Mouse (Mus musculus) hindbrain, embryonic 13.5 days (tissue): ENCODE results near the gene Map3k6. TPM values are rescaled to one million over a fixed set of nuclear protein-coding genes. Genes with fewer than 3 reads are reported as not detected.

Experiments used
- ATAC-seq: fragments of 200-750 bp; cut with Nextera tagmentation; 2 replicates; pipeline ENCODE4 v1.8.0; 2017; ENCODE audit warnings: moderate TSS enrichment; ENCODE audit not compliant: low FRiP score
- H3K27ac ChIP-seq: fragments of 300-500 bp; sonication (generic); 2 replicates; pipeline ENCODE4 v1.5.1; 2015; ENCODE audit warnings: inconsistent platforms, mild to moderate bottlenecking, moderate library complexity
- H3K27me3 ChIP-seq: fragments of 300-500 bp; sonication (generic); 2 replicates; pipeline ENCODE4 v1.6.1; 2015; ENCODE audit warnings: mild to moderate bottlenecking, inconsistent platforms
- H3K36me3 ChIP-seq: fragments of 300-500 bp; sonication (generic); 2 replicates; pipeline ENCODE4 v1.6.1; 2015; ENCODE audit warnings: mild to moderate bottlenecking, inconsistent platforms
- H3K4me1 ChIP-seq: fragments of 300-500 bp; sonication (generic); replicated peaks from 2 replicates; pipeline ENCODE4 v1.6.1; 2015; ENCODE audit warnings: inconsistent platforms
- H3K4me2 ChIP-seq: fragments of 300-500 bp; sonication (generic); 2 replicates; pipeline ENCODE4 v1.6.1; 2015; ENCODE audit warnings: inconsistent platforms, mild to moderate bottlenecking, moderate library complexity
- H3K4me3 ChIP-seq: fragments of 300-500 bp; sonication (generic); 2 replicates; pipeline ENCODE4 v1.5.1; 2015; ENCODE audit warnings: mild to moderate bottlenecking, inconsistent platforms
- H3K9ac ChIP-seq: fragments of 300-500 bp; sonication (generic); 2 replicates; pipeline ENCODE4 v1.6.1; 2015; ENCODE audit warnings: mild to moderate bottlenecking, inconsistent platforms
- H3K9me3 ChIP-seq: fragments of 300-500 bp; sonication (generic); 2 replicates; pipeline ENCODE4 v1.6.1; 2016; ENCODE audit warnings: inconsistent platforms
- WGBS: fragments of 180-500 bp; shearing (Covaris S2); methylation state at CpG from one replicate; pipeline ENCODE4 v1.1.7; 2015; 5-methylcytosine and 5-hydroxymethylcytosine counted together
- microRNA-seq: library from miRNA; unstranded; fragments of <30 nt; microRNA quantifications from one replicate; pipeline ENCODE4, GENCODE M21; 2016
- polyA plus RNA-seq: library from polyadenylated mRNA; unstranded; fragments of >200 nt; fragmentation: Nextera tagmentation; extraction: Ambion mirVana; gene quantifications from 2 replicates; pipeline ENCODE4 v1.2.1, GENCODE M21; 2015

The Map3k6 gene
- polyA plus RNA-seq, 1 experiment from 2014 or later = 2.0 TPM

GRCm38 (mm10) chr4:133297360-133297759, 56.7 kb downstream of the Map3k6 start:
- Histone ChIP-seq H3K27ac (peak overlapping the region; percentile 83; the same call in 1 of the 2 replicates), H3K4me2 (no peak overlapping the region), H3K36me3 (peaks cover 61% of the 10 kb centered on the region), H3K27me3 (peaks cover 12% of the 10 kb centered on the region), H3K9ac (peak overlapping the region; percentile 59; the same call in 1 of the 2 replicates), H3K9me3 (no peaks in the 10 kb centered on the region), H3K4me1 (peaks cover 57% of the 10 kb centered on the region), H3K4me3 (no peak overlapping the region)
- ATAC-seq = peak; percentile 4; the same call in 1 of the 2 replicates
- 73% methylated on average over 10 of the region's 10 CpGs for WGBS

- Histone ChIP-seq H3K27me3 (peaks cover 12% of the 10 kb centered on the region), H3K27ac (peak overlapping the region; percentile 83), H3K4me2 (no peak overlapping the region), H3K9me3 (no peaks in the 10 kb centered on the region), H3K9ac (peak overlapping the region; percentile 59; the same call in 1 of the 2 replicates), H3K36me3 (peaks cover 64% of the 10 kb centered on the region), H3K4me3 (no peak overlapping the region), H3K4me1 (peaks cover 52% of the 10 kb centered on the region)
- 1% methylated on average over 5 of the region's 5 CpGs for whole genome bisulfite sequencing
- ATAC-seq = peak; percentile 80
These were observed 57.2 kb downstream of the Map3k6 start for GRCm38 (mm10) chr4:133297801-133298238.

- H3K9ac ChIP-seq = peak overlapping the region; percentile 59
- 25% methylated on average over 12 of the region's 12 CpGs for WGBS
- H3K4me3 ChIP-seq = no peak overlapping the region
- no peaks in the 10 kb centered on the region for H3K9me3 ChIP-seq
- peaks cover 12% of the 10 kb centered on the region for H3K27me3 ChIP-seq
- peaks cover 67% of the 10 kb centered on the region for H3K36me3 ChIP-seq
- peak overlapping the region; percentile 83 for H3K27ac ChIP-seq
- peaks cover 43% of the 10 kb centered on the region for H3K4me1 ChIP-seq
- no peak overlapping the region for H3K4me2 ChIP-seq
- ATAC-seq = 0 out of 2 replicates have a peak, but pooled peaks have one; percentile 17
These were observed 58.1 kb downstream of the Map3k6 start for GRCm38 (mm10) chr4:133298516-133299365.

- H3K36me3 ChIP-seq = peaks cover 65% of the 10 kb centered on the region
- H3K4me1 ChIP-seq = peaks cover 39% of the 10 kb centered on the region
- H3K27ac ChIP-seq = peak overlapping the region; percentile 83
- no peak overlapping the region for H3K4me2 ChIP-seq
- ATAC-seq = no peak
- peak overlapping the region; percentile 59 for H3K9ac ChIP-seq
- H3K4me3 ChIP-seq = no peak overlapping the region
- peaks cover 6% of the 10 kb centered on the region for H3K27me3 ChIP-seq
- H3K9me3 ChIP-seq = no peaks in the 10 kb centered on the region
- WGBS = 50% methylated on average over 5 of the region's 5 CpGs
These were observed 59.1 kb downstream of the Map3k6 start for GRCm38 (mm10) chr4:133299701-133300100.

- Histone ChIP-seq H3K4me1 (peaks cover 39% of the 10 kb centered on the region), H3K36me3 (peaks cover 61% of the 10 kb centered on the region), H3K4me3 (no peak overlapping the region), H3K9ac (peak overlapping the region; percentile 36; the same call in 1 of the 2 replicates), H3K27ac (peak overlapping the region; percentile 83), H3K27me3 (no peaks in the 10 kb centered on the region), H3K4me2 (no peak overlapping the region), H3K9me3 (no peaks in the 10 kb centered on the region)
- ATAC-seq = no peak
- 90% methylated on average over 11 of the region's 11 CpGs for WGBS
These were observed 59.8 kb downstream of the Map3k6 start for GRCm38 (mm10) chr4:133300421-133300820.

GRCm38 (mm10) chr4:133301802-133302201, 61.2 kb downstream of the Map3k6 start:
- Histone ChIP-seq H3K36me3 (peaks cover 52% of the 10 kb centered on the region), H3K27me3 (no peaks in the 10 kb centered on the region), H3K4me2 (no peak overlapping the region), H3K4me3 (no peak overlapping the region), H3K9ac (no peak overlapping the region), H3K4me1 (peaks cover 39% of the 10 kb centered on the region), H3K27ac (peak overlapping the region; percentile 60), H3K9me3 (no peaks in the 10 kb centered on the region)
- no peak for ATAC-seq
- WGBS = 22% methylated on average over 4 of the region's 4 CpGs

Small RNA genes within 50 kb of the gene (microRNA-seq; reads per million reads assigned to microRNA genes)
- not detected for gene Mir7017

Other genes with a start within 250 kb of the Map3k6 start
- 11.0 and 12.5 TPM in 2 replicates for gene Ahdc1, start 229.6 kb upstream of the Map3k6 start, polyA plus RNA-seq
- 33.3 and 35.4 TPM in 2 replicates for gene Wasf2, start 110.3 kb upstream of the Map3k6 start, polyA plus RNA-seq
- gene Cd164l2, start 28.7 kb upstream of the Map3k6 start, polyA plus RNA-seq = 0.78 and 2.5 TPM in 2 replicates
- gene Gpr3, start 28.3 kb upstream of the Map3k6 start, polyA plus RNA-seq = 0.52 and 1.4 TPM in 2 replicates
- gene Sytl1, start 22.3 kb downstream of the Map3k6 start, polyA plus RNA-seq = 0.41 and 0.69 TPM in 2 replicates
- gene Tmem222, start 37.0 kb downstream of the Map3k6 start, polyA plus RNA-seq = 101 and 102 TPM in 2 replicates
- gene Wdtc1, start 112.7 kb downstream of the Map3k6 start, polyA plus RNA-seq = 18.4 and 21.3 TPM in 2 replicates
- gene Slc9a1, start 128.9 kb downstream of the Map3k6 start, polyA plus RNA-seq = 6.7 and 7.5 TPM in 2 replicates
- gene Tent5b, start 239.3 kb downstream of the Map3k6 start, polyA plus RNA-seq = 0.13 and 0.30 TPM in 2 replicates